8 mouse cellular contexts compared by ENCODE assay signal in the genomic region with DNA sequence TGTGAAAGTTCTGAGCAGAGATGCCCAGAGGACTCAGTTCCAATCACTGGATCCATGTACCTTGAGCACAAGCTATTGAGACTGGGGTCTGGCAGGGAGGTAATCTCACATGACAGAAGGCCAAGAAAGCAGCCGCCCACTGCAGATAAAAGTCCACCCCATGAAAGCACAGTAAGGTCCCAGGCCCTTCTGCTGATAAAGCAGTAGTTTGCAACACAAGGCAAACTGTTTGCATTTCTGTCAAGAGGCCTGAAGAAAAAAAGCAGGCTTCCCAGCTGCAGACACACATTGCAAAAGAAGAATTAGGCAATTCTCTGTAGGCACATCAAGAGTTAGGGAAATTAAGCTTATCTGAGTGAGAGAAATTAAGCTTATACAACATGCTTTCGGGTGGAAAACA. TPM values are rescaled to one million over a fixed set of nuclear protein-coding genes. Genes with fewer than 3 reads are reported as not detected.
DNase-seq lines count a peak whose midpoint lies in the region; ATAC-seq and TF ChIP-seq lines count a peak whose summit lies in the region.

No protein-coding gene starts in this region.

- no peak for ATAC-seq in forebrain, embryonic 15.5 days (replicated peaks)
- no peak for ATAC-seq in forebrain, embryonic 13.5 days
- ATAC-seq in liver, embryonic 13.5 days (ENCODE audit: low read depth), result peak; percentile 83

- no peak for DNase-seq in thymus, adult 2 months
- DNase-seq in thymus, postnatal 14 days, result no peak
- peak; percentile 88 for DNase-seq in liver, embryonic 13.5 days
- DNase-seq in yolk sac, embryonic 10.5 days (ENCODE audit: low spot score), result peak; percentile 86
- no peak for DNase-seq in layer of hippocampus, postnatal 14 days (ENCODE audit: low spot score in 2 of 2)
- DNase-seq in thymus, postnatal 0 days (ENCODE audit: low spot score), result no peak

- peaks cover 2% of the 10 kb centered on the region; the same call in 1 of the 2 replicates for H3K36me3 ChIP-seq in forebrain, embryonic 15.5 days
- H3K36me3 ChIP-seq in forebrain, embryonic 13.5 days (ENCODE audit: poor library complexity, severe bottlenecking), result peaks cover 39% of the 10 kb centered on the region
- no peaks in the 10 kb centered on the region for H3K36me3 ChIP-seq in thymus, adult 2 months (ENCODE audit: control insufficient read depth, insufficient read depth, low read length)
- peaks cover 23% of the 10 kb centered on the region for H3K36me3 ChIP-seq in liver, embryonic 13.5 days

- H3K27ac ChIP-seq in forebrain, embryonic 15.5 days (replicated peaks), result peak overlapping the region; percentile 49
- no peak overlapping the region; the same call in 1 of the 2 replicates for H3K27ac ChIP-seq in forebrain, embryonic 13.5 days
- H3K27ac ChIP-seq in thymus, adult 2 months (ENCODE audit: control insufficient read depth, insufficient read depth, low read length), result peak overlapping the region; percentile 27; the same call in 1 of the 2 replicates
- peak overlapping the region; percentile 99 for H3K27ac ChIP-seq in liver, embryonic 13.5 days

- 0 out of 2 replicates have a peak overlapping the region, but pooled peaks have one; percentile 7 for H3K9ac ChIP-seq in forebrain, embryonic 15.5 days (replicated peaks)
- no peak overlapping the region for H3K9ac ChIP-seq in forebrain, embryonic 13.5 days
- peak overlapping the region; percentile 72 for H3K9ac ChIP-seq in liver, embryonic 13.5 days

- H3K4me2 ChIP-seq in forebrain, embryonic 15.5 days (replicated peaks), result no peak overlapping the region
- H3K4me2 ChIP-seq in forebrain, embryonic 13.5 days, result no peak overlapping the region
- peak overlapping the region; percentile 62 for H3K4me2 ChIP-seq in liver, embryonic 13.5 days

- no peaks in the 10 kb centered on the region for H3K27me3 ChIP-seq in forebrain, embryonic 15.5 days
- no peaks in the 10 kb centered on the region for H3K27me3 ChIP-seq in forebrain, embryonic 13.5 days
- H3K27me3 ChIP-seq in thymus, adult 2 months (ENCODE audit: control insufficient read depth, insufficient read depth, low read length), result no peaks in the 10 kb centered on the region
- no peaks in the 10 kb centered on the region for H3K27me3 ChIP-seq in liver, embryonic 13.5 days

- no peaks in the 10 kb centered on the region for H3K9me3 ChIP-seq in forebrain, embryonic 15.5 days
- H3K9me3 ChIP-seq in forebrain, embryonic 13.5 days (replicated peaks), result no peaks in the 10 kb centered on the region
- H3K9me3 ChIP-seq in liver, embryonic 13.5 days (replicated peaks), result no peaks in the 10 kb centered on the region

- 44% methylated on average over 2 of the region's 2 CpGs for WGBS in forebrain, embryonic 15.5 days
- 71% methylated on average over 2 of the region's 2 CpGs for WGBS in forebrain, embryonic 13.5 days
- WGBS in thymus, adult 2 months, result 95% methylated on average over 2 of the region's 2 CpGs
- WGBS in liver, embryonic 13.5 days (ENCODE audit: insufficient replicate concordance), result 0% methylated on average over 2 of the region's 2 CpGs

- no peak for TF ChIP-seq POLR2A in thymus, adult 2 months (IDR thresholded peaks at IDR 0.05; ENCODE audit: control insufficient read depth, extremely low read depth, insufficient read depth, low read length, poor library complexity)

- no peak for TF ChIP-seq CTCF in thymus, adult 2 months (IDR thresholded peaks at IDR 0.05; ENCODE audit: borderline replicate concordance, control insufficient read depth, extremely low read depth, insufficient read depth, low read length, poor library complexity)

- H3K4me3 ChIP-seq in forebrain, embryonic 15.5 days, result no peak overlapping the region
- no peak overlapping the region for H3K4me3 ChIP-seq in forebrain, embryonic 13.5 days
- H3K4me3 ChIP-seq in thymus, adult 2 months (ENCODE audit: control insufficient read depth, insufficient read depth, low read length), result no peak overlapping the region
- H3K4me3 ChIP-seq in liver, embryonic 13.5 days (replicated peaks), result peak overlapping the region; percentile 25

- peaks cover 24% of the 10 kb centered on the region for H3K4me1 ChIP-seq in forebrain, embryonic 15.5 days
- peaks cover 21% of the 10 kb centered on the region for H3K4me1 ChIP-seq in forebrain, embryonic 13.5 days
- no peaks in the 10 kb centered on the region; the same call in 1 of the 2 replicates for H3K4me1 ChIP-seq in thymus, adult 2 months (replicated peaks; ENCODE audit: control insufficient read depth, insufficient read depth, low read length)
- H3K4me1 ChIP-seq in liver, embryonic 13.5 days (replicated peaks), result peaks cover 98% of the 10 kb centered on the region

RNA-seq across cellular contexts. Expression of a gene that starts 54.6 kb away (rescaled TPM):
- 36.2 and 37.3 TPM in 2 replicates for polyA plus RNA-seq in forebrain, embryonic 15.5 days (2015; fragmentation: Nextera tagmentation; extraction: Ambion mirVana)
- 36.7 and 38.4 TPM in 2 replicates for polyA plus RNA-seq in forebrain, embryonic 13.5 days (2015; fragmentation: Nextera tagmentation; extraction: Ambion mirVana)
- 16.1 and 17.6 TPM in 2 replicates for polyA plus RNA-seq in thymus, adult 2 months (2012; rRNA removed)
- polyA plus RNA-seq in liver, embryonic 13.5 days (2015; fragmentation: Nextera tagmentation; extraction: Ambion mirVana), result 14.4 and 19.8 TPM in 2 replicates
- 10 to 100 TPM; 46.4 to 47.4 TPM for total RNA-seq in layer of hippocampus, postnatal 14 days (2021)
- 13.1 and 13.5 TPM in 2 replicates for polyA plus RNA-seq in thymus, postnatal 0 days (2015; fragmentation: Nextera tagmentation; extraction: Ambion mirVana)

Comparison
In these comparisons a context has a peak if more than half of its experiments do, and no peak if none do; other contexts are left out.
1. DNase-seq: peak in liver, embryonic 13.5 days (single experiment) and yolk sac, embryonic 10.5 days (single experiment); none in thymus, adult 2 months (single experiment), thymus, postnatal 14 days (single experiment), layer of hippocampus, postnatal 14 days (0 of 2) and thymus, postnatal 0 days (single experiment).